Mouse (Mus musculus) ES-Bruce4 (cell line): ENCODE measurements around the gene Mitf.

Experiments
- CTCF ChIP-seq: IDR thresholded peaks from one replicate; pipeline ENCODE4 v1.8.1; 2011; ENCODE audit warnings: low read depth, low read length
- EP300 ChIP-seq: IDR thresholded peaks from 2 replicates; pipeline ENCODE4 v1.6.1; 2011; ENCODE audit warnings: low read depth, low read length; ENCODE audit not compliant: insufficient read depth
- POLR2A ChIP-seq: IDR thresholded peaks from one replicate; pipeline ENCODE4 v1.8.1; 2011; ENCODE audit warnings: low read length; ENCODE audit not compliant: insufficient read depth

DNA sequence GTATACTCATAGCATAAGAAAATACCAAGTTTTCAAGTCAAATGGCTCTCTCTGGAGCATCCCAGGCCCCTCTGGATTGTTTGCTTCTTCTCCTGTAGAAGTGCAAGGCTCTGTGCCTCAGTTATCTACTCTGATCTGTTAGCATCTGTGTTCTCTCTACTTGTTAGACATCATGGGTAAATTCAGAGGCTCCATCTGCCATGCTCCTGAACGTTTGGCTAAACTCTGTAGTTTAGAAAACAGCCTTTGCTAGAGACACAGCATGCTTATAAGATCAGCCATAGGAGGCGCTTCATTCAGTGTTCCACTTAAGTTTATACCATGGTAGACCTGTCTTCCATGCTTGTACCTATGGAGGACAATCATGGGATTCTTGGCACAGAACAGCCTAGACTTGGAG is 39.0 kb upstream of the Mitf start:
- no peak for TF ChIP-seq CTCF
- no peak for TF ChIP-seq POLR2A
- TF ChIP-seq EP300: no peak
